Mouse (Mus musculus) spleen, adult 2 months (tissue): ENCODE measurements around the gene Lrrk1.

Experiments used
- CTCF ChIP-seq: fragments of 200-500 bp; IDR thresholded peaks from 2 replicates; pipeline ENCODE4 v1.5.1; 2011; ENCODE audit warnings: mild to moderate bottlenecking, inconsistent platforms; ENCODE audit not compliant: insufficient read depth, insufficient read length, insufficient replicate concordance; ENCODE audit errors: extremely low read depth
- POLR2A ChIP-seq: fragments of 200-500 bp; IDR thresholded peaks from 2 replicates; pipeline ENCODE4 v1.6.1; 2011; ENCODE audit warnings: low read depth, low read length, inconsistent platforms

DNA sequence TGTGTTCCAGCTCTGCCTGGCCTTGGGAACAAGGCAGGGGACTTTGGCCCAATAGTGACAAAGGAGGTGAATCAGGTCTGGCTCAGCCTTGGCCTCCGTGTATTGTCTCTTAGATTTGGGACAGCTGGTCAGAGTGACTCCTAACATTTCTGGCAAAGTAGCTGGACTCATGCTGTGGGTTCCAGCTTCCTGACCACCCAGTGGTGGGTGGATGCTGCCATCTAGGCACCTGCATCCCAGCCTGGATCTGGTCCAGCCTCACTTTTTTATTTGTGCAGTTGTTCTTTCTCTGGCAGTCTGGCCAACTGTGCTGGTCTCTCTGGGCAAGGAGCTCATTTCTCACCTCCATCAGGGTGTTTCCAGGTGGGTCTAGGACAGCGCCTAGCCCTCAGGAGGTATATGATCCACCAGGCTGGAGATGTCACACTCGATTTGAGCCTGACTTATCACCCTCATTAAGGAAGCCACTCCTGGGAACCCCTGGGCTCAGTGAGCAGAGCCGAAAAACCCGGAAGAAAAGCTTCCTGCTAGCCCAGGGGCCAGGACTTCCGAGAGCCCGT is 144.3 kb downstream of the Lrrk1 start:
- TF ChIP-seq POLR2A (no peak), CTCF (no peak)
